Mouse (Mus musculus) E14TG2a.4 (cell line): Measurements from ENCODE around the gene Mrc2.

Experiments
- CTCF ChIP-seq: conservative IDR thresholded peaks from 2 replicates; pipeline ENCODE4 v1.5.1; 2014; ENCODE audit warnings: low read length
- NANOG ChIP-seq: IDR thresholded peaks from 2 replicates; pipeline ENCODE4 v1.6.1; 2014; ENCODE audit warnings: borderline replicate concordance, low read length, mixed read lengths
- POU5F1 ChIP-seq: IDR thresholded peaks from 2 replicates; pipeline ENCODE4 v1.6.1; 2014; ENCODE audit warnings: low read length, borderline replicate concordance

DNA sequence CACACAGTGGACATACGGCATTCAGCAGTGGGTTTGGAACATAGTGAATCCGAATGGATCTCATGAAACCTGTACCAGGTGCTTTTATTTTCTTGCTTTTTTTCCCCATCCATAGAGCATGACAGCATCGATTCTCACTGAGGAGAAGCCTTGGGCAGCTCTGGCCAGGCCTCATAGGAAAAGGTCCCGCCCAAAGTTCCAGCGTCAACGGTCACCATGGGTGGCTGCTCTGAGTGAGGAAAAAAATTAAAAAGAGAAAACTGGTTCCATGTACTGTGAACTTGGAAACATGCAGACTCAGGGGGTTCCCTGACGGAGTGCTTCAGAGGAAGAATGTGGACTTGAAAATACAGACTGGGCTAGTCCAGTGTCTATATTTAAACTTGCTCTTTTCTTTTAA, 11.2 kb upstream of the Mrc2 start:
- TF ChIP-seq CTCF = no peak
- no peak for TF ChIP-seq POU5F1
- TF ChIP-seq NANOG = no peak
